Mouse (Mus musculus): ENCODE data around the gene Zfp750. TPM values are rescaled to one million over a fixed set of nuclear protein-coding genes. Genes with fewer than 3 reads are reported as not detected.

Zfp750 gene
- not detected in 4 replicates for total RNA-seq (2023)

DNA sequence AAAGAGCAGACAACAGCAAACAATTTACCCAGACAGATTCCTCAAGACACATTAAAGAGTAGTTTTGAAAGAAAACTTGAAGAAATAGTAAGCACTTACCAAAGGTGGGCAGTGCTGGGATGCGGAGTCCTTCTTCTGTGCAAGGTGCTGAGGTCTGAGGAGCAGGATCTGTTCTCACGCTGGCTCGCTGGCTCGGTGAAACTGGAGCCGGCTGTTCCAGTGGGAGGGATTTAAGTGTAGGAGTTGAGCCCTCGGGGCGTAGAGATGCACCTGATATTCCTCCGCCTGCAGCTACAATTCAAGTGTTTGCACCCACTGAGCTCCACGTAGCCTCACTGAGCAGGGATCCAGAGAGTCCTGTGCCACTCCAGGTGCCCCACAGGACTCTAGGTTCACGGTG lies at the start of gene Zfp750:
Gene Zfp750, minus strand, starts transcription at position 203 of the 400 bp plus-strand sequence.

Other genes starting within 250 kb of the Zfp750 start
- 51.8 to 67.6 TPM (median 56.9 TPM) in 4 replicates for gene Wdr45b, start 164.9 kb downstream of the Zfp750 start, total RNA-seq (2023)
- gene Rab40b, start 131.1 kb downstream of the Zfp750 start, total RNA-seq (2023) = not detected in 4 replicates
- gene Fn3krp, start 97.9 kb downstream of the Zfp750 start, total RNA-seq (2023) = 5.4 to 7.2 TPM (median 5.8 TPM) in 4 replicates
- gene Fn3k, start 84.4 kb downstream of the Zfp750 start, total RNA-seq (2023) = 0.15 to 0.72 TPM in 2 of 4 replicates, not detected in the others
- 33.2 to 39.0 TPM (median 36.7 TPM) in 4 replicates for gene Tbcd, start 67.4 kb downstream of the Zfp750 start, total RNA-seq (2023)
- 12.4 to 13.4 TPM (median 12.6 TPM) in 4 replicates for gene B3gntl1, start 153.8 kb upstream of the Zfp750 start, total RNA-seq (2023)
- 1.8 to 4.1 TPM (median 3.0 TPM) in 4 replicates for gene Metrnl, start 182.2 kb upstream of the Zfp750 start, total RNA-seq (2023)